Mouse (Mus musculus) erythroblast, adult 5-6 weeks (primary cell): ENCODE data around the gene Zc3h10. TPM values are rescaled to one million over a fixed set of nuclear protein-coding genes. Genes with fewer than 3 reads are reported as not detected.
"Not testable (repeated sequence)": the region's sequence is repeated elsewhere in the genome, so short reads cannot be mapped to it uniquely, and the experiment has no call there.

Experiments used
- ATAC-seq: replicated peaks from 2 replicates; pipeline ENCODE4 v1.8.0; 2016; ENCODE audit warnings: moderate number of reproducible peaks, mild to moderate bottlenecking, moderate TSS enrichment, inconsistent platforms; ENCODE audit not compliant: poor library complexity, low FRiP score, severe bottlenecking
- total RNA-seq, 2 experiments: library from RNA; stranded (forward) in 1 of 2; stranded (reverse) in 1 of 2; fragments of 150-400 nt in 1 of 2; fragments of 200-764, 138-1000 nt in 1 of 2; gene quantifications; 2 replicates each; pipeline versions ENCODE4 v1.2.3 to v1.2.4; 2015 to 2017; ENCODE audit warnings: low replicate concordance in 2 of 2

The Zc3h10 gene
- total RNA-seq, 2 experiments from 2014 or later = 0.19 to 2.8 TPM

DNA sequence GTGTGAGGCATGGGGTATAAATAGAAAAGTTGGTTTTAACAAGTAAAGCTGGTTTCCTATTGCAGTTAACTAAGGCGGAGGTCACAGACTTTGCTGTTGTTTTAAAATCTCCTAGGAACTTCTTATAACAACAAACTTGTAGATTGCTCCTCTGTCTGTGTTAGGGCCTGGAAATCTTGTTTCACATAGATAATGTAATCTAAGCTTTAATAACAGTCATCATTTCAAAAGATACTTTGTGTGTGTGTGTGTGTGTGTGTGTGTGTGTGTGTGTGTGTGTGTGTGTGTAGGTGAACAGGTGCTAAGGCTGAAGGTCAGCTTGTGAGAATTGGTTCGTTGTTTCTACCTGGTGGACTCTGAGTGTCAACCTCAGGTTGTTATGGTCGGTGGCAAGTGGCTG lies 43.6 kb downstream of the Zc3h10 start:
- no peak for ATAC-seq

DNA sequence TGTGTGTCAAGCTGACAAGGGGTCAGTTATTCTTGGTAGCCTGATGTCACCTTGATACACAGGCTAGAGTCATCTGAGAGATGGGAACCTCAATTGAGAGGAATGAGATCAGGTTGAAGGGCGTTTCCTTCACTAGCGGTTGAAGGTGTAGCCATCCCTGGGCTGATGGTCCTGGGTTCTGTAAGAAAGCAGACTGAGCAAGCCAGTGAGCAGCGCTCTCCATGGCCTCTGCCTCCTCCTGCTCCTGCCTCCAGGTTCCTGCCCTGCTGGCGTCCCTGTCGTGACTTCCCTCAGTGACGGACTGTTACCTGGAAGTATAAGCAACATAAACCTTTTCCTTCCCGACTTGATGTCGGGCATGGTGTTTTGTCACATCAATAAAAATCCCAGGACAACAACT lies 44.0 kb downstream of the Zc3h10 start:
- no peak for ATAC-seq

DNA sequence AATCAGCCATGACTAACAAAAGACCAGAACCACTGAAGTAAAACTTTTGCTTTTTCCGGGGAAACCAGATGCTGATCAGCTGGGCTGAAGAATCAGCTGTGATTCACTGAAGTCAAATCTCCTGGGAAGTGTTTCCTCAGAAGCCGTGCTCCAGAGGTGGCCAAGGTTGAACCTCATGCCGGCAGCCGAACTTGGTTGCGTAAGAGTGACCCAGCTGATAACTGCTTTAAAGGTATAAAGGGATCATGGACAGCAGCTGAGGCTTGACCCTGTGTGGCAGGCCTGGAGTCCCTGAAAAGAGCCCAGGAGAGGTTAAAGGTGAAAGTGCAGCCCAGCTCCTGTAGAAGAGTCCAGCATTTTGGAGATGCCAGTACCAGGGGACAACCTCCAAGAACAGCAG lies 45.2 kb downstream of the Zc3h10 start:
- no peak for ATAC-seq

DNA sequence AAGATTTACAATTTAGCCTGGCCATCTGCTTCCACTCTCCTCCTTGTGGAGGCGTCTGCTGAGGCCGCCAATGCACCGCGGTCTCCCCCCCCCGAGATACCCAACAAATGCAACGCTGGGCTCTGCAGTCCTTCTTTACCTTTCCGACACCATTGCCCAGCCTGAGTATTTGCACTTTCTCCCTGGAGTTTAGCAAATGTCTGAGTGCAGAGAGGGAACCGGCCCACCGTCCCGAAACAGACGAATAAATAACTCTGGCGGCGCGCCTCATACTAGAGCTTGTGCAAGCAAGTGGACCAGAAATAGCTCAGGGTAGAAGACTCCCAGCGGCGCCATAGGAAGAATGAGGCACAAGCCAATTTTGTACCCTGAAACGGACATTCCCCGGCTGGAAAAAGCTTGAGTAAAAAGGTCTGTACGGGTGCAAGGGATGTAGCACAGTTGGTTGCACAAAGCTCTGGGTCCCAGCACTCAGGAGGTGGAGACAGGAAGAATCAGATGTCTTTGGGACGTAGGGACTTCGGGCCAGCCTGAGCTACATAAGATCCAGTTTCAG lies 48.4 kb downstream of the Zc3h10 start:
- ATAC-seq = peak; percentile 12; the same call in 1 of the 2 replicates

DNA sequence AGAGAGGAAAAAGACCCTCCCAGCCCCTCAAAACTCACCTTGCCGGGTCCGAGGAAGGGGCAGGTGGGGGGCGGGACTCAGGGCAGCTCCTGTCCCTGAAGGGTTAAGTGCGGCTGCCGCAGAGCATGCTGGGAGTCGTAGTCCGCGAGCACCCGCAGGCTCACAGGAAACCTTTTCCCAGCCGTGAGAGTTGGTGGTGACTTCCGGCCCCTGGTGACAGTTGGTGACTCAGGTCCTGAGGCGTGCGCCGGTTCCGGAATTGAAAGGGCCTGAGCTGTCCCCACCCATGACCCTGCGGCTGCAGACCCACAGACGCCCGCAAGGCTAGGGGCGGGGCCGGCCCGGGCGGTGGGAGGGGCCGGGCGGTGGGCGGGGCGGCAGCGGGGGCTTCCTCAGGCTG lies 49.0 kb downstream of the Zc3h10 start, which contains the start of gene Myl6b:
Myl6b (minus strand) TSS at position 96 of the 400 bp plus-strand sequence.
- ATAC-seq = peak; percentile 81

DNA sequence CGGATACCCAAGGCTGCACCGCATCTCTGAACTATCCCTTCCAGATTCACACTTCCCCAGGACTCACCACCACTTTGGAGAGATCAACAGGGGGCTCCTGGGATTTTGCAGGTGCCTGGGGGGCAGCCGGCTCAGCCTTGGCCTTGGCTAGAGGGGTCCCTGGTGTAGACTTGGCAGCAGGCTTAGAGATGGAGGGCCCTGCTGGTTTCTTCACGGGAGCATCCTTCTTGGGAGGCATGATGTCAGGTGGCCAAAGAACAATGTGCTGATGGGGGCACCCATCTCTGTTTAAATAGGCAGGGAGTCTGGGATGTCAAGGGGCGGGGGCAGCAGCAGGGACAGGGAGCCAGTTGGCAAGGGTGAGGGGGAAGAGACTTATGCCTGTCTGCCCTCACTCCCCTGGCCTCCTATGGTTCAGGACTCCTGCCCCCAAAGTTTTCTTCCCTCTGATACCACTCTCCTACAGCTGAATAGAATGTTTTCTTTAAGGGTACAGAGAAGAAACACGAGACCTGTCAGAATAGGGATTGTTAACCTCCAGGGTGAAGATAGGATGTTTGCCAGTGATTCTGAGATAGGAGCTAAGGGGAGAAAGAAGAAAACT lies 50.3 kb downstream of the Zc3h10 start:
- no peak for ATAC-seq

DNA sequence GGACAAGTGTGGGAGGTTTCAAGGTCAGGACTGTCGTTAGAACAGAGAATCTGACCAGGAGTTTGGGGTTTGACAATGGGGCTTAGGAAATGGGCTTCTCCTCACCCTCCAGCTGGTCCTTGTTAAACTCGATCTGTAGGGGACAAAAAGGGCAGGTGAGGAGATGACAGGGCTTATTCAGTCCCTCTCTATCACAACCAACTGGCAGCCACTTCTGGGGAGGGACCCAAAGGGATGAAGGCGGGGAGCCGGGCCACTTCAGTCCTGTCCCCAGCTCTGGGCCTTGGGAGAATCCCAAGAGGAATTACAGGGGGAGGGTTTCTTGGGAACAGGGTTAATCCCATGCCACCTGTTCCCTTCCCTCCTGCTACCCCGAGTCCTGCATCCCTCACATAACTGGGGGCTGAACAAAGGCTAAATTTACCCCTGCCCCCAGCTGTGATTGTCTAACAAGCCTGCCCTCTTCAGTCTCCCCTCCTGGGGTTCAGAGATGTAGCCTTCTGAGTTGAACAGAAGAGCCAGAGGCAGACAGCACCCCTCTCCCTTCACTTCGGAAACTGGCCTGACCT lies 51.0 kb downstream of the Zc3h10 start:
- ATAC-seq = no peak

DNA sequence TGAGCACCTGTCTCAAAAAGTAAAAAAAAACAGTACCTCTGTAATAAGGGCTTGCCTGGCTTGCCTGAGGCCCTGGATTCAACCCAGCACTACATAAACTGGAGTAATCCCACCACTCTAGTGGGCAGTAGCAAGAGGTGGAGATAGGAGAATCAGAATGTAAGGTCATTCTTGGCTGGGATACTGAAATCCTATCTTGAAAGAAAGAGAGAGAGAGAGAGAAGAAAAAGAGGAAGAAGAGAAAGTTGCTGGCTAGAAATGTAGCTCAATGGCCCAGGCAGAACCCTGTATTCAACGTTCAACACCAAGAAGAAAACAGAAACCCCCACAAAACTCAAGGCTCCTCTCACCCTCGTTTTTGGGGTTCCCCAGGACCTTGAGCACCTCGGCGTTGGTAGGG lies 51.7 kb downstream of the Zc3h10 start:
- no peak for ATAC-seq

DNA sequence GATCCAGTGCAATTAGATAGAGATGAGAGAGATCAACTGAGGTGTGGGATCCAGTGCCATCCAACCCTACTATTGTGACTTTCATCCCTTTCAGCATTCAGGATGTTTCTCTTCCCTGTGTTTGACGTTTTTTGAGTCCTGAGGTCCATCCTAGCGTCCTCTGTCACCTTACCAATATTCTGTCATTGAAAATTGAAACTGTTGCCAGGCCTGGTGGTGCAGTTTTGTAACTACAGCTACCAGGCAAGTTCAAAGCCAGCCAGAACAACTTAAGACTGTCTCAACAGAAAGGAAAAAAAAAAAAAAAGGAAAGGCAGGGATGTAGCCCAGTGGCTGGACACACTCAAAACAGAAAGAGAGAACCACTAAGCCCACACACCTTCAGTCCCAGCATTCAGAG lies 52.3 kb downstream of the Zc3h10 start:
- no peak for ATAC-seq

DNA sequence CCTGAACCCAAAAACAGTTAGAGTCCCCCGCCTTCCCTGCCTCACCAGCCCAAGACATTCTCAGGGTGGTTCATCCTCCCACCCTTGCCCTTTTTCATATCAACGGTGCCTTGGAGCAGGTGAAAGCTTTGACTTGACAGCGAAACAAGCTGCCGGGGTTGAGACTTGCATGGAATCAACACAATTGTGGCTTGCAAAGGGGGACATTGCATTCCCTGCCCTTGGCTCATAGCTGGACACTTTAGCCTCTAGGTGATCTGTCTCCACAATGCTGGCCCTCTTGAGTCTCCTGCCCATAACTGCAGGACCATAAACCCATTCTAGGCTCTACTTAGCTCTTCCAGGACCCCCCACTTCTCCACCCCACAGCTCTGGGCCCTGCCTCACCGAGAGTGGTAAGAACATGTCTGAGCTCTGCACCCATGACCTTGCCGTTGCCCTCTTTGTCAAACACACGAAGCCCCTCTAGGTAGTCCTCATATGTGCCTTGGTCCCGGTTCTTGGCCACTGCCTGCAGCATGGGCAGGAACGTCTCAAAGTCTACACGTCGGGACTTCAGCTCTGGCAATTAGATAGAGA lies 52.8 kb downstream of the Zc3h10 start:
- no peak for ATAC-seq

DNA sequence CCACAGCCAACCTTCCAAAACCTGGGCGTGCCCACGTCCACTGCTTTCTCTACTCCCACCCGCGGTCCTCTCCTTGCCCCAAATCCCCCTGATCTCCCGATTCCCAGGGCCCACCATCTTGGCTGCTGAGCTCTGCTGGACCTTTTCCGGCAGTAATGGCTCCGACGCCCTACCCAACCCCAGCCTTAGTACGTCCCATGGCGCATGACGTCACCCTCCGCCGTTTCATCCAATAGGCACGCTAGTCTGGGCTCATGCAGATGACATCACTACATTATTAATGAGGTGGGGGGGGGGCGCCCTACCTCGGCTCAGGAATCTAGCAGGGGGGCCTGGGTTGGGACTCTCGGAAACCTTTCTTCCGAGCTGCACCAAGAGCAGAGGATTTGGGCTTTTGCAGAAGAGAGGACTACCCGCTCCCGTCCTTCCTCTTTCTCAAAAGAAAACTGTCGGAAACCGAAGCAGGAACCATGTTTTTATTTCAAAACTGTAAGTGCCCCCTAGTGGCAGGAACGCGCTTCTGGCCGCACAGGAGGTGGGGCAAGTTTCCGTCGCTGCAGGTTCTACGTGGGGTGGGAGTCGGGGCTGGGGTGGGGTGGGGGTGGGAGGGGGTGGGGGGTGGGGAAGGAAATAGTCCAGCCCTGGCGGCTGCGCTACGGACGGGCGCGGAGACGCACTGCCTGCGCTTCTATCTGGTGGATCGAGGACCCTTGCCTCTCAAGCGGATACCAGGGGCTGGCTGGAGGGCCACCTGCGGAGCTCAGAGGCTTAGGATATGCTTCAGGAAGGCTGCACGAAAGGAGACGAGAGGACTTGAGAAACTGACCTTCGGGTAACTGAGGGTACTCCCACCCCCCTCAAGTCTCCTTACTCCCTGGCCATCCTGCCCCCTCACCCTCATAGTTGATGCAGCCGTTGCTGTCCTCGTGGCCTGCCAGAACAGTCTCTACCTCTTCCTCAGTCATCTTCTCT lies 53.6 kb downstream of the Zc3h10 start, which contains the start of gene Myl6:
Myl6 (minus strand) TSS at position 451 of the 972 bp plus-strand sequence.
- peak; percentile 83 for ATAC-seq

DNA sequence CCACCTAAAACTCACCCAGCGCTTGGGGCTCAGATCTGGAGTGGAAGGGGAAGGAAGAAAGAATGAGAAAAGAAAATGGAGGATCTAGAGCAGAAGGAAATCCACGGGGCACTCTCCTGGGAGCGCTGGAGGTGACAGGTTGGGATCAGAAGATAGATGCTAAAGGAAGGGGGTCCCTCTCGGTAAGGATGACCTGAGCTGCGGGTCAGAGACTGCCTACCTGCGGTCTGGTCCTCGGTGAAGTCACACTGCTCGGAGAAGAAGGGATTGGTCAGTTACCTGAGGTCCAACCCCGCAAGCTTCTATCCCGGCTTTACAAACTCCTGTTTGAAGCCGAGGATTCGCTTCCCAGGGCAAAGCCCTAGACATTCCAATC lies 54.3 kb downstream of the Zc3h10 start:
- peak; percentile 50 for ATAC-seq

DNA sequence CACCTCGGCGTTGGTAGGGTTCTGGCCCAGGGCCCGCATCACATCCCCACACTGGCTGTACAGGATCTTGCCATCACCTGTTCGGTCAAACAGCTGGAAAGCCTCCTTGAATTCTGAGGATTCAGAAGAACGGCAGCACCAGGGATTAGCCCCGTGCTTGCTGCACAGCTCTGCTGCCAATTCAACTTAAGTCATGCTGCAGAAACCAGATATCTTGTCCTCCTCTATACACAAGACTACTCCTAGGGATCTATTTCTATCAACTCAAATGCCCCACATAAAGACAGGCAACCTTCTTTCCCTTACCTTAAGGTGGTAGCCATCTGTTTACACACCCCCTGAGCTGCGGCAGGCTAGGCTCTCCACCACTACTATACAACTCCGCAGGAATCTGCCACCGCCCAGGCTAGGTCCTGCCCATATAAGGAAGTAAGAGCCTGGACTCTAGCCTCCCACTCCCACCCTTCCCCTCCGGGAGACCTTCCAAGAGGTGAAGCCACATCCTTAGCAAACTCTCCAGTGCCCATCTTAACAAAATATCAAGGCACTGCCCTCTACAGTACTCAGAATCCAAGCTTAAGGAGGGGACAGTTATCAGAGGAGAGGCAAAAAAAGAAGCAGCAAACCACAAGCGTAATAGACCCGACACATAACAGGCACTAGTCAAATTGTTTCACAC lies 54.8 kb downstream of the Zc3h10 start:
- ATAC-seq = peak; percentile 53

DNA sequence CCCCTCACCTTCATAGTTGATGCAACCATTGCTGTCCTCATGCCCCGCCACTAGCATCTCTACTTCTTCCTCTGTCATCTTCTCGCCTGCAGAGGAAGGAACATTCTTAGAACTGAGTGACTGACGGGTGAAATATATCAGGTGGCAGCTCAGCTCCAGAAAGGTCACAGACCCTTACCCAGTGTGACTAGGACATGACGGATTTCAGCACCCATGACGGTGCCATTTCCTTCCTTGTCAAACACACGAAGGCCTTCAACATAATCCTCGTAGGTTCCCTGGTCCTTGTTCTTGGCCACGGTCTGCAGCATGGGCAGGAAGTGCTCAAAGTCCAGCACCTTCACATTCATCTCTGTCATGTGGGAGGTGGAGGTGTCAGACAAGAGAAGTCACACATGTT lies 55.5 kb downstream of the Zc3h10 start:
- not testable (repeated sequence) for ATAC-seq

Other genes starting within 250 kb of the Zc3h10 start
- gene Il23a, start 249.0 kb downstream of the Zc3h10 start, total RNA-seq (2015; ENCODE audit: low replicate concordance) = not detected in 2 replicates
- not detected in 2 replicates for gene Il23a, start 249.0 kb downstream of the Zc3h10 start, total RNA-seq (2017; ENCODE audit: low replicate concordance)
- gene Pan2, start 244.4 kb downstream of the Zc3h10 start, total RNA-seq (2015; ENCODE audit: low replicate concordance) = 7.9 and 8.8 TPM in 2 replicates
- gene Pan2, start 244.4 kb downstream of the Zc3h10 start, total RNA-seq (2017; ENCODE audit: low replicate concordance) = 7.5 and 8.9 TPM in 2 replicates
- gene Cnpy2, start 225.3 kb downstream of the Zc3h10 start, total RNA-seq (2015; ENCODE audit: low replicate concordance) = 30.7 and 48.6 TPM in 2 replicates
- 15.5 and 38.3 TPM in 2 replicates for gene Cnpy2, start 225.3 kb downstream of the Zc3h10 start, total RNA-seq (2017; ENCODE audit: low replicate concordance)
- 60.5 and 67.5 TPM in 2 replicates for gene Cs, start 210.0 kb downstream of the Zc3h10 start, total RNA-seq (2015; ENCODE audit: low replicate concordance)
- gene Cs, start 210.0 kb downstream of the Zc3h10 start, total RNA-seq (2017; ENCODE audit: low replicate concordance) = 26.2 and 30.6 TPM in 2 replicates
- 1.9 and 5.6 TPM in 2 replicates for gene Coq10a, start 178.8 kb downstream of the Zc3h10 start, total RNA-seq (2015; ENCODE audit: low replicate concordance)
- gene Coq10a, start 178.8 kb downstream of the Zc3h10 start, total RNA-seq (2017; ENCODE audit: low replicate concordance) = 2.8 and 3.2 TPM in 2 replicates
- 7.7 and 30.0 TPM in 2 replicates for gene Ankrd52, start 170.7 kb downstream of the Zc3h10 start, total RNA-seq (2015; ENCODE audit: low replicate concordance)
- gene Ankrd52, start 170.7 kb downstream of the Zc3h10 start, total RNA-seq (2017; ENCODE audit: low replicate concordance) = 2.9 and 3.5 TPM in 2 replicates
- gene Slc39a5, start 146.5 kb downstream of the Zc3h10 start, total RNA-seq (2015; ENCODE audit: low replicate concordance) = not detected in 2 replicates
- gene Slc39a5, start 146.5 kb downstream of the Zc3h10 start, total RNA-seq (2017; ENCODE audit: low replicate concordance) = not detected in 2 replicates
- 11.1 and 20.1 TPM in 2 replicates for gene Nabp2, start 136.3 kb downstream of the Zc3h10 start, total RNA-seq (2015; ENCODE audit: low replicate concordance)
- gene Nabp2, start 136.3 kb downstream of the Zc3h10 start, total RNA-seq (2017; ENCODE audit: low replicate concordance) = 7.4 and 15.2 TPM in 2 replicates
- gene Rnf41, start 136.1 kb downstream of the Zc3h10 start, total RNA-seq (2015; ENCODE audit: low replicate concordance) = 2.9 and 4.6 TPM in 2 replicates
- 2.9 and 3.3 TPM in 2 replicates for gene Rnf41, start 136.1 kb downstream of the Zc3h10 start, total RNA-seq (2017; ENCODE audit: low replicate concordance)
- 22.1 and 31.6 TPM in 2 replicates for gene Smarcc2, start 88.5 kb downstream of the Zc3h10 start, total RNA-seq (2015; ENCODE audit: low replicate concordance)
- 29.0 and 34.7 TPM in 2 replicates for gene Smarcc2, start 88.5 kb downstream of the Zc3h10 start, total RNA-seq (2017; ENCODE audit: low replicate concordance)
- gene Myl6, start 53.6 kb downstream of the Zc3h10 start, total RNA-seq (2015; ENCODE audit: low replicate concordance) = 410 and 475 TPM in 2 replicates
- gene Myl6, start 53.6 kb downstream of the Zc3h10 start, total RNA-seq (2017; ENCODE audit: low replicate concordance) = 558 TPM in 2 replicates
- gene Myl6b, start 49.1 kb downstream of the Zc3h10 start, total RNA-seq (2015; ENCODE audit: low replicate concordance) = 5.4 TPM in 1 of 2 replicates, not detected in the other
- gene Myl6b, start 49.1 kb downstream of the Zc3h10 start, total RNA-seq (2017; ENCODE audit: low replicate concordance) = 0.85 TPM in 1 of 2 replicates, not detected in the other
- gene Esyt1, start 21.9 kb downstream of the Zc3h10 start, total RNA-seq (2015; ENCODE audit: low replicate concordance) = 15.2 and 16.9 TPM in 2 replicates
- gene Esyt1, start 21.9 kb downstream of the Zc3h10 start, total RNA-seq (2017; ENCODE audit: low replicate concordance) = 24.8 and 27.9 TPM in 2 replicates
- 936 and 1,095 TPM in 2 replicates for gene Rpl41, start 1.5 kb upstream of the Zc3h10 start, total RNA-seq (2015; ENCODE audit: low replicate concordance)
- gene Rpl41, start 1.5 kb upstream of the Zc3h10 start, total RNA-seq (2017; ENCODE audit: low replicate concordance) = 729 and 801 TPM in 2 replicates
- gene Pa2g4, start 18.2 kb upstream of the Zc3h10 start, total RNA-seq (2015; ENCODE audit: low replicate concordance) = 71.3 and 75.2 TPM in 2 replicates
- 42.9 and 67.5 TPM in 2 replicates for gene Pa2g4, start 18.2 kb upstream of the Zc3h10 start, total RNA-seq (2017; ENCODE audit: low replicate concordance)
- gene Erbb3, start 41.9 kb upstream of the Zc3h10 start, total RNA-seq (2015; ENCODE audit: low replicate concordance) = 0.63 TPM in 1 of 2 replicates, not detected in the other
- gene Erbb3, start 41.9 kb upstream of the Zc3h10 start, total RNA-seq (2017; ENCODE audit: low replicate concordance) = 0.09 TPM in 1 of 2 replicates, not detected in the other
- 345 and 426 TPM in 2 replicates for gene Rps26, start 79.0 kb upstream of the Zc3h10 start, total RNA-seq (2015; ENCODE audit: low replicate concordance)
- 114 and 205 TPM in 2 replicates for gene Rps26, start 79.0 kb upstream of the Zc3h10 start, total RNA-seq (2017; ENCODE audit: low replicate concordance)
- not detected in 2 replicates for gene Ikzf4, start 98.2 kb upstream of the Zc3h10 start, total RNA-seq (2015; ENCODE audit: low replicate concordance)
- gene Ikzf4, start 98.2 kb upstream of the Zc3h10 start, total RNA-seq (2017; ENCODE audit: low replicate concordance) = 0.09 TPM in 1 of 2 replicates, not detected in the other
- 3.1 and 7.5 TPM in 2 replicates for gene Suox, start 126.3 kb upstream of the Zc3h10 start, total RNA-seq (2015; ENCODE audit: low replicate concordance)
- 8.4 and 11.3 TPM in 2 replicates for gene Suox, start 126.3 kb upstream of the Zc3h10 start, total RNA-seq (2017; ENCODE audit: low replicate concordance)
- 26.9 and 42.2 TPM in 2 replicates for gene Rab5b, start 148.5 kb upstream of the Zc3h10 start, total RNA-seq (2015; ENCODE audit: low replicate concordance)
- 64.8 and 71.7 TPM in 2 replicates for gene Rab5b, start 148.5 kb upstream of the Zc3h10 start, total RNA-seq (2017; ENCODE audit: low replicate concordance)
- not detected in 2 replicates for gene Pmel, start 156.4 kb upstream of the Zc3h10 start, total RNA-seq (2015; ENCODE audit: low replicate concordance)
- gene Pmel, start 156.4 kb upstream of the Zc3h10 start, total RNA-seq (2017; ENCODE audit: low replicate concordance) = not detected in 2 replicates
- 29.8 and 37.2 TPM in 2 replicates for gene Cdk2, start 157.3 kb upstream of the Zc3h10 start, total RNA-seq (2015; ENCODE audit: low replicate concordance)
- gene Cdk2, start 157.3 kb upstream of the Zc3h10 start, total RNA-seq (2017; ENCODE audit: low replicate concordance) = 21.0 and 34.3 TPM in 2 replicates
- 8.2 and 13.4 TPM in 2 replicates for gene Dgka, start 197.1 kb upstream of the Zc3h10 start, total RNA-seq (2015; ENCODE audit: low replicate concordance)
- gene Dgka, start 197.1 kb upstream of the Zc3h10 start, total RNA-seq (2017; ENCODE audit: low replicate concordance) = 2.9 and 4.7 TPM in 2 replicates
- 2.5 and 17.5 TPM in 2 replicates for gene Pym1, start 200.1 kb upstream of the Zc3h10 start, total RNA-seq (2015; ENCODE audit: low replicate concordance)
- 9.1 and 12.4 TPM in 2 replicates for gene Pym1, start 200.1 kb upstream of the Zc3h10 start, total RNA-seq (2017; ENCODE audit: low replicate concordance)
- gene Mmp19, start 243.1 kb upstream of the Zc3h10 start, total RNA-seq (2015; ENCODE audit: low replicate concordance) = 0.38 TPM in 1 of 2 replicates, not detected in the other
- 0.85 and 1.5 TPM in 2 replicates for gene Mmp19, start 243.1 kb upstream of the Zc3h10 start, total RNA-seq (2017; ENCODE audit: low replicate concordance)